Mouse (Mus musculus): ENCODE results near the gene Ccdc173.
"Not testable (repeated sequence)": the region's sequence is repeated elsewhere in the genome, so short reads cannot be mapped to it uniquely, and the experiment has no call there.

Ccdc173 gene

DNA sequence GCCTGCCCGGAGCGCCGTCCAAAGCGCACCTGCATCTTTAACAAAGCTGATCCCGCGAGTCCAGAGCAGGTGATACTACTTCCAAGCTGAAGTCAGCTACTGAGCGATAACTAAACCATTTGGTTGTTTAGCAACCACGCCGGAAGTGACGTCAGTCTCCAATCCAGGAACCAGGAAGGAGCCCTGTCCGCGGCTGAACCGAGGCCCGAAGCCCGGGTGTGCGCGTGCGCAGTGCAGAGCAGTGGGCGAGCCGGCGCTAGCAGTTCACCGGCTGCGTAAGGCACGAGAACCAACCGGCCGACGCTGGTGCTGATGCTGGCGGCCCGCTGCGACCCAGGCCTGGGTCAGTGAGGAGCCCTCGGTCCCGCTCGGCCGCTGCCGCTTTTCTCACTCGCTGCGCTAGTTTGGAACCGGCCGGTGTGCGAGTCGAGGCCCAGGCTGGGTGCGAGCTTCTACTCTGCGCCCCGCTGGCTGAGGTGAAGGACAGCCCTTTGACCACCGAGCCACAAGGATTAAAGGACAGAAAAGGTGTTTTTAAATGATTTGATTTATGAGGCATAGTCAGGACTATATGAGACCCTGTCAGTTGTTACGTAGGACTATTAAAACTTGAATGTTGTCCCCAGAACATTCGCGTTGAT, at the start of gene Ccdc173, which contains the start of gene Phospho2:
Gene Ccdc173 (minus strand): TSS at position 147 of the 641 bp plus-strand sequence.
Gene Phospho2 (plus strand): TSS at position 195 of the 641 bp plus-strand sequence.
- peak; percentile 88 to 97 for DNase-seq (ENCODE audit: low spot score in 2 of 2)

DNA sequence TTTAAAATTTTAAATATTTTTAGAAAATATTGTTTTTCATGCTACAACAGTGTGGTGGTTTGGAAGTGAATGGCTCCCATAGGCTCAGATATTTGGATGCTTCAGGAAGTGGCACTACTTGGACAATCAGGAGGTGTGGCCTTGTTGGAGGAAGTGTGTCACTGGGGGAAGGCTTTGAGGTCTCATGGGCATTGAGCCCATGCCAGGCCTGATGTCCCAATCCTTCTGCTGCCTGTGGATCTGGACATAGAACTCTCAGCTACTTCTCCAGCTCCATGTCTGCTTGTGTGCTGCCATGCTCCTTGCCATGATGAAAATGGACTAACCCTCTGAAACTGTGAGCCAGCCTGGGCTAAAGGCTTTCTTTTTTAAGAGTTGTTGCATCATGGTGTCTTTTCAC, 49.3 kb upstream of the Ccdc173 start:
- no peak for DNase-seq (ENCODE audit: low spot score in 2 of 2)

DNA sequence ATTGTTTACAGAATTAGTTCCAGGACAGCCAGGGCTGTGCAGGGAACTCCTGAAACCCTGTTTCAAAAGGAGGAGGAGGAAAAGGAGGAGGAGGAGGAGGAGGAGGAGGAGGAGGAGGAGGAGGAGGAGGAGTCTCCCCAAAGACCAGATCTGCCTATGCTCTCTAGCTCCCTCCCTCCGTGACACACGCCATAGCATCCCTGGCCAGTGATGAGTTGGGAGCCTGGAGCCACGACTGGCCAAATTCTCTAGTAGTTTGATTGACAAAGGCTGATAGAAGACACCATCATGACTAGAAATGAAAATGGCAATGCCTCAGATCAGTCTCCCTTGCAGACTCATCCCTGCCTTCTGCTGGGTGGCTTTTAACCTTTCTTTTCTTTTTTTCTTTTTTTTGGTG, 48.6 kb upstream of the Ccdc173 start:
- no peak for DNase-seq (ENCODE audit: low spot score in 2 of 2)

DNA sequence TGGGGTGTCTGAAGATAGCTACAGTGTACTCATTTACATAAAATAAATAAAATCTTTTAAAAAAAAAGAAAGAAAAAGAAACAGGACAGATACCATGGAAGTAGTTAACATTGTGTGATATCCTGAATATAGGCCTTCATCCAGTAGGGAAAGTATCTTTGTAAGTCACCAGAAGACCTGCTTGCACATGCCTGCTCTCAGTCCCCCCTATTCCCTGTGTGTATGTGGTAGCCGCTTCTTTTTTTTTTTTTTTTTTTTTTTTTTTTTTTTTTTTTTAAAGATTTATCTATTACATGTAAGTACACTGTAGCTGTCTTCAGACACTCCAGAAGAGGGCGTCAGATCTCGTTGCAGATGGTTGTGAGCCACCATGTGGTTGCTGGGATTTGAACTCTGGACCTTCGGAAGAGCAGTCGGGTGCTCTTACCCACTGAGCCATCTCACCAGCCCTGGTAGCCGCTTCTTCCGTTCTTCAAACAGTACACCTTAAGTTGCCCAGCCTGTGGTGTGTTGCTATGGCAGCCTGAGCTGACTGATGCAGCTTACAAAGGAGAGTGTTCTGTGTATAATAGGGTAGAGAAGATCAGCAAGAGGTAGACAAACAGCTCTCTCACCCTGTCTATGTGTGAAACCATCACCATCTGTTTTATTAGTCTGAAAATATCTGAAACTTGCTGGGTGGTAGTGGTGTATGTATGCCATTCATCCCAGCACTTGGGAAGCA, 48.0 kb upstream of the Ccdc173 start:
- DNase-seq (ENCODE audit: low spot score in 2 of 2), result no peak

DNA sequence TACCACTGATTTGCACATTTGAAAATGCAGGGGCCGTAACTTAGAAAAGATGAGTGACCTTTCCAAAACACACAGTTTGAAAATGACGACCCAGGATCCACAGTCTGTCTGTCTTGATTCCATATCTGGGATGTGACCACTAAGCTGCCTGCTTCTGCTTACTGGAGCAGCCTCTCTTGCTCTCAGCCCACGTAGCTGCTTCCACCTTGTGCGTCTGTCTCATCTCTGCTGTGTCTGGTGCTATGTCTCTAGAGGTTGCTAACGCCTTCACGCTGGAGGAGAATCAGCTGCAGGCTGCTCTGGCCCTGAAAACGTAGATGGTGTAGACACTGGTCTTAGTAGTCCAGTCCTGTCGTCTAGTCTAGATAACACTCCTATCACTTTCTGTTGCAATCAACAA, 40.7 kb upstream of the Ccdc173 start:
- DNase-seq (ENCODE audit: low spot score in 2 of 2), result no peak

DNA sequence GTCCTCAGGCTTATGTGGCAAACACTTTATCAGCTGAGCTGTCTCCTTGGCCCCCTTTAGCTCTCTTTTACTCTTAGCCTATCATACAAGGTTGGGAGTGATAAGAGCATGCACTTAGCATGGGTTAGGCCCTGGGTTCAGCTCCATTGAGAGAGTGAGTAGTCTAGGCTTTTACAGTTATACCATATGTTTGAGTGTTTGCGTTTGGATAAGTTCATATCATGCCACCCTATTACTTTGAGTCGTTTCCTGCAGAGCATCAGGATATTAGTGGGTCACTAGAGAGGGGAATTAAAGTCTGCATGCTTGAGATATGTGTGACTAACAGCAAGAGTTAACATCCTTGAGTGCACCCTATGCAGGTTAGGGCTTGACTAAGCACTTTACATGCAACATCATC, 40.3 kb upstream of the Ccdc173 start:
- DNase-seq (ENCODE audit: low spot score in 2 of 2), result no peak

DNA sequence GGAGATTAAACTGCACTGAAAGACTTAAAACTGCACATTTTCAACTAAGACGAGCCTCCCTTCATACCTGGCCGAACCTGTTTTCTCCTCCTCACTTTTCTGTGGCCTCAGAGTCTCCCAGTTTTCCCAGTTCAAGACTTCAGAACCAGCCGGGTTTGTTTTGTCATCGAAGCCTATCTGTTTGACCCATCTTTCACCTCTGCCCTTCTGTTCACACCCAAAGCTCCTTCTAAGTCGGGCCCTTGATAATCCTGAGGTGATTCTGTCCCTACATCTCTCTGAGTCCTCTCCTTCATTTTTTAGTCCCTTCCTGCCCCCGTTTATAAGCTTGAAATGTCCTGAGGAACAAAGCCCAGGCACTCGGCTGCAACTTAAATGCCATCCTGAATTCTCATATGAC, 38.7 kb upstream of the Ccdc173 start:
- DNase-seq (ENCODE audit: low spot score in 2 of 2), result peak in 1 of 2 experiments; percentile 5

DNA sequence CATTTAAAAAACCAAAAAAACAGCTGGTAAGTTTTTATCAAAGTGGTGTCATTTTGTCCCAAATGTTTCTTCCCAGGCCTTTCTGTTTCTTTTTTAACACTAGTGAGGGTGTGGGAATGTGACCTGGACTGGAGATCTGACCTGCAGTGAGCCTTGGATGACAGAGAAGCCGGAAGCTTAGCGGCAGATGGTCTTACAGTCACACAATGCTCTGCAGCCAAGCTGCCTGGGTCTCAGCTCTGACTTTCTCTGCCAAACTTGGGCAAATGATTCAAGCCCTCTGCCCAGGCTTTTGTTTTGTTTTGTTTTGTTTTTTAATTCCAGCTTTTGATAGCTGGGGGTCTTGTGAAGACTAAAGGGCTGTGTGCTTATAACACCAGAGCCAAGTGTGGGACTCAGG, 37.0 kb upstream of the Ccdc173 start:
- DNase-seq (ENCODE audit: low spot score in 2 of 2), result no peak

DNA sequence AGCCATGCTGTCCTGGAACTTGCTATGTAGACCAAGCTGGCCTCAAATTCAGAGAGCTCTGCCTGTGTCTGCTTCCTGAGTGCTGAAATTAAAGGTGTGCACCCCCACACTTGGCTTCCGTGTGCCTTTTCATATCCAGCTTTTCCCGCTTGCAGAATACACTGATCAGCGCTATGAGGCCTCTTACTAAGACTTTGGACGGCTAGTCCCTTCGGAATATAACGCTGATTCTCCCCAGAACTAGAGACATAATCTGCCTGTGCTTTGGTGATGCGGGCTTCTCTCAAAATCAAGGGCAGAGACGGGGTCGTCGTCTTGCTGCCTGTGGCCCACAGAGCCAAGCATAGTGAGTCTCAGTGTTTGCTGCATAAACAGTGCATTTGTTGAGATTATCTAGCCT, 36.5 kb upstream of the Ccdc173 start:
- no peak for DNase-seq (ENCODE audit: low spot score in 2 of 2)

DNA sequence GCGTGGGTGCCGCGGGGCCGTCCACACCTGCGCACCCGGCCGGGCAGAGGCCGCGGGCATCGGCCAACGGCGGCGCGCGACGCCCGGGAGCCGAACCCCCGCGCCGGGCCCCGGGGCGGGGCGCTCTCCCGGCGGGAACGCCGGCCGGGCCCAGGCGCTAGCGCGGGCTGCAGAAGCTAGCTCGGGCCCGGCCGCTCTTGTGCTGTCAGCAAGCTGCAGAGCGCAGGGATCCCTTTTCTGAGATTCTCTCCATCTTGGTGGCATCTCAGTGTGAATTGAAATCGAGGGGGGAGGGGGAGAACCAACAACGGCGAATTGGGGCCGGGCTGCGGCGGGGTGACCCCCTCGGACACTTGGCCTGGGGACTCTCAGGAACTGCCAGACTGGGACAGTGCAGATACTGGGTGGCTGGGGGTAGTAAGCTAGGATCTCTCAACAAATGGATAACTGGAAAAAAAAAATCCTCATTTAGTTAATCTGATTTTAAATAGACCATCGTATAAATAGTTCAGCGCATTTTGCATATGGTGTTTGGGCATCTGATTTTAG, 33.8 kb upstream of the Ccdc173 start:
- peak; percentile 2 to 35 for DNase-seq (ENCODE audit: low spot score in 2 of 2)

DNA sequence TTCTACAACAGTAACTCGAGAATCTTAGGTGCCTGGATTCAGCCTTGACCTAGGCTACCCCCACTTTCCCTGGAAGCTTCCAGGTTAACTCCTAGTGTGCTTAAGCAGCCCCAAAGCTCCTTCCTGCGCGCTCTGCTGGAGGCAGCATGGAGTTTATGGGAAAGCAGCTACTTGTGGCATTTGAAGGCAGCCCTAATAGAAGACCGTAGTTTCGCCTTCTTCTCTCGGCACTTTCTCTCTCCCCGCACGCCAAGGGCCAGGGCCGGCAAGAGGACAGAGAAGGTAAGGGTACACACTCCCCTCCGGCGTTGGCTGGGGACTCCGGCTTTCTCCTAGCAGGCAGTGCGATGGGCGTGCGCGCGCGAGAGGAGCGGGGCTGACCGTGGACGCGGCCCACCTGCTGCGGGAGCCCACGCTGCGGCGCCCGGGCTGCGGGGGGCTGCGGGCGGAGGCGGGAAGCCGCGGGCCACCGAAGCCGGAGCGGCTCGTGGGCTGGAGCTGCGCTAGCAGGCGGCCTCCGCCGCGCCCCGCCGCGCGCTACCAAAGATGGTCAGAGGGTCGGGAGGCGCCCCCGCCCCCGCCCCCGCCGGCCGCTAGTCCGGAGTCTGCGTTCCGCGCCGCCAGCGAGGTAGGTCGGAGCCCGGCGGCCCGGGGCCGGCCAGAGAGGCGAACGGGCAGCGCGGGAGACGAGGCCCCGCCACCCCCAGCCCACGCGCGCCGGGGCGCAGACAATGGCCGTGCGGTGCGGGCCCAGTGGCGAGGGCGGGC, 33.2 kb upstream of the Ccdc173 start:
- DNase-seq (ENCODE audit: low spot score in 2 of 2), result peak; percentile 1 to 63

DNA sequence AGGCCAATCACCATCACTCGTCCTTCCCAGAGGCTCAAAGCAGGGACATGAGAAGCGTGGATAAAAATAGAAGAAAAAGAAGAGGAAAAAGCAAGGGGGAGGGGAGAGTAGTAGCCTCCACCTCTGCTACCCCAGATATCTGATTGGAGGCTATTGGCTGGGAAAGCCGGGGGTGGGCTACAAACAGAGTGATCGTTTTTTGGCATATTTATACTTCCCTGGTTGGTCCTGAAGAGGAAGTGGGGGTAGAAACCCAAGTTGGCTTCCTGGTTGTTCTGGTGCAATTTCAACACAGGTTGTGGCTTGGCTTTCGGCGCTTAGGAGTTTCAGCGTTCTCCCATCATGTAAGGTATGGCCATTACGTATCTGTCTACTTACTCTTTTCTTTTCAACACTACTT, 32.3 kb upstream of the Ccdc173 start, which contains the start of gene Klhl23:
Gene Klhl23 (plus strand): TSS at position 234 of the 400 bp plus-strand sequence.
- DNase-seq (ENCODE audit: low spot score in 2 of 2), result no peak

DNA sequence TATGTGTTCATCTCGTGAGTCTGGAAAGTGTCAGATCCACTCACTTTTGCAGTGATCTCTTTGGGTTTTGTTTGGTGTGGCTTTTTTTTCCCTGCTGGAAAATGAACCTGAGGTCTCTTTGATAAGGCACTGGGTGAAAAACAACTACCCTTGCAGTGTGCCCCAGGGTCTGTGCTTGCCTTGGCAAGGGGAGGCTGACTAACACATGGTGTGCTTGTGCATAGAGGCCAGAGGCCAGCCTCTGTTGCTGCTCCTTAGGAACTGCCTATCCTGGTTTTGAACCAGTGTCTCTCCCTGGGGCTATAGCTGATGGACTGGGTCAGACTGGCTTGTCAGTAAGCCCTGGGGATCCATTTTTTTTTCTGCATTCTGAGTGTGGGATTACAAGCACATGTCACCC, 30.8 kb upstream of the Ccdc173 start:
- no peak for DNase-seq (ENCODE audit: low spot score in 2 of 2)

DNA sequence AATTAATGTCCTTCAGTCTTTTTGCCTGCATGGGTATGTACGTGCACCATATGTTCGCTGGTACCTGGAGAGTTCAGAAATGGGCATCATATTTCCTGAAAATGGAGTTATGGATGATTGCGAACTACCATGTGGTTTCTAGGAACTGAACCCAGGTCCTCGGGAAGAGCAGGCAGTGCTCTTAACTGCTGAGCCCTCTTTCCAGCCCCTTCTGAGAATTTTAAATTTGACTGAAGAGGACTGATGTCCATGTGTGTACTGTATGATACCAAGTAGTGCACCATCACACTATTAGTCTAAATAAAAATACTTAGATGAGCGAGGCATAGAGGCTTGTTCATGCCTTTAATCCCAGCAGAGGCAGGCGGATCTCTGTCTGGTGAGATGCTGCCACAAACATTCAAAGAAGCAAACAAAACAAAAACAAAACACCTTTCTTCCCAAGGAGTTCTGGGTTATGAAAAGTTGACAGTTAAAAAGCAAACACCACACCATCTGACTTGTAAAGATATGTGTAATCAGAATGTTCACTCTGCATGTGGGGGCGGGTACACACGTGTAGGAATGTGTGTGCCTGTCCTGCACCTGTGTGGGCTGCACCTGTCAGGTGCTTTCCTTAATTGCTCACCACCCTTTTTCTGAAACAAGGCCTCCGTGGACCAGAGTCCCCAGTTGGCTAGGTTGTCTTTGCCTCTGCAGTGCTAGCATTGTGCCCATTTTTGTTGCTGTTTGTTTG, 29.1 kb upstream of the Ccdc173 start:
- DNase-seq (ENCODE audit: low spot score in 2 of 2), result no peak

DNA sequence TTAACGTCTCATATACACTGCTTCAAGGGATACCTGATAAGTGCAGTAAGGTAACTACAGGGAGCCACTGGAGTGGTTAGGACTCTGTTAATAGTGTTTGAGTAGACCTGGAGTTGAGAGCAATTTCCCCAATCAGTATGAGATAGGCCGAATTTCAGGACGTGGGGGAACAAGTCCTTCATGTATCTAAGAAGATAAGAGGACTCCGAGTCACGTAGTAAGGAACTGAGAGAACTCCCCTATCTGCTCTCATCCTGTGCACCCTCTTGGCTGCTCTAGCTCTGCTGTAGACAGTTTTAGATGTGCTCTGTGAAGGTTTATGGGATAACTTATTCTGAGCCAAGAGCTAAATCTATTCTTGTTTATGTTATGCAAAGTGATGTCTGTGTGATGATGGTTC, 27.2 kb upstream of the Ccdc173 start:
- no peak for DNase-seq (ENCODE audit: low spot score in 2 of 2)

DNA sequence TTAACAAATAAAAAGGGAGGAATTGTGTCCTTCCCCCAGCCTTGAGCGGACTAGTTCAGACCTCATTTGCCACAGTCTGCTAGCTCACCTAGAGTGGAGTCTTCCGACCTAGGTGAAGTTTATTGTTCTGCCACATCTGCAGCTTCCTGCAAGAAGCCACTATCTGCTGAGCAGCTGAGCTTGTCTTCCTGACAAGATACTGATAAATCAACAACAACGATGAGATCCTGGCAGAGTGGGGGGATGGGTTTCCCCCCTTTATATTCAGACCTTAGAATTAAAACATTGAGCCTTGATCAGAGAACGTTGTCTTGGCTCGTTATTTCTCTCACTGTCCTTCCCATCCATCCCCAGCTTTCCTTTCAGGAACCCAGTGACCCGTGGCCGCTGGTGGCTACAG, 22.0 kb upstream of the Ccdc173 start:
- DNase-seq (ENCODE audit: low spot score in 2 of 2), result not testable (repeated sequence)

DNA sequence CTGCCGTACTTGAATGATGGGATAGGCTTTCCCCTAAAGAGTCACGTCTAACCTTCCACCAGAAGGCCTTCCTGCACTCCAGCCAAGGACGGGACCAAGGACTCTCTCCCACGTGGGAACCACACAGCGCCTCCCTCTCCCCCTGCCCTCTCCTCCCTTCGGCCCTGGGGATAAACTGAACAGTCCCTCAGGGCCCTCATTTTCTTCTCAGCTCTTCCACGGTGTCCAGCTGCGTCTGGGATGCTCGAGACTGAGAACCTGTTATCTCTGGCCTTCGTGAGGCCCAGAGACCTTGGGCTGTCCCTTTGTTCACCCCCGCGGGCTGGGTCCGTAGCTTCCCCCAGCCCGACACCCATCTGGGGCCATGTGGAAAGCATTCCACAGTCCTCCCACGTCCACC, 20.8 kb upstream of the Ccdc173 start:
- DNase-seq (ENCODE audit: low spot score in 2 of 2), result no peak

DNA sequence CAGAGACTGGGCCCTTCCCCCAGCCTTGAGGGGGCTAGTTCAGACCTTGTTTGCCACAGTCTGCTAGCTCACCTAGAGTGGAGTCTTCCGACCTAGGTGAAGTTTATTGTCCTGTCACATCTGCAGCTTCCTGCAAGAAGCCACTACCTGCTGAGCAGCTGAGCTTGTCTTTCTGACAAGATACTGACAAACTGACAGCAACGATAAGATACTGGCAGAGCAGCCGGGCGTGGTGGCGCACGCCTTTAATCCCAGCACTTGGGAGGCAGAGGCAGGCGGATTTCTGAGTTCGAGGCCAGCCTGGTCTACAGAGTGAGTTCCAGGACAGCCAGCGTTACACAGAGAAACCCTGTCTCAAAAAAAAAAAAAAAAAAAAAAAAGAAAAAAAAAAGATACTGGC, 15.3 kb upstream of the Ccdc173 start:
- not testable (repeated sequence) for DNase-seq (ENCODE audit: low spot score in 2 of 2)

DNA sequence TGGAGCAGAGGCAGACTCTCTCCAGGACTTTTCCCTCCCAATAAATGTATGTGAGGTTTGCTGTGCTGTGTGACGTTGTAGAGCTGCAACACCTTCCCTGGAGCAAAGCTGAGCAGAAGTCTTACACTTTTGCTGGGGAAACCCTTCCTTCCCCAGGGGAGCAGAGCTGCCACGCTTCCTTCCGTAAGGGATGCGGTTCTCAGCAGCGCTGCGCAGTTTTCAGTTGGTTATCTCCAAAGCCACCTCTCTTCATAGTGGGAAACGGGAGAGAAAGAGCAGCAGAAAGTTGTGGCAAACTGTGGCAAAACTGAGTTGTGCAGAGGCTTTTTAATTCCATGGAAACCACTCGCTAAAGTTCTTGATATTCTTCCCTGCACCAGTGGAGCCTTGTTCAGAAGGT, 14.4 kb upstream of the Ccdc173 start:
- DNase-seq (ENCODE audit: low spot score in 2 of 2), result no peak

DNA sequence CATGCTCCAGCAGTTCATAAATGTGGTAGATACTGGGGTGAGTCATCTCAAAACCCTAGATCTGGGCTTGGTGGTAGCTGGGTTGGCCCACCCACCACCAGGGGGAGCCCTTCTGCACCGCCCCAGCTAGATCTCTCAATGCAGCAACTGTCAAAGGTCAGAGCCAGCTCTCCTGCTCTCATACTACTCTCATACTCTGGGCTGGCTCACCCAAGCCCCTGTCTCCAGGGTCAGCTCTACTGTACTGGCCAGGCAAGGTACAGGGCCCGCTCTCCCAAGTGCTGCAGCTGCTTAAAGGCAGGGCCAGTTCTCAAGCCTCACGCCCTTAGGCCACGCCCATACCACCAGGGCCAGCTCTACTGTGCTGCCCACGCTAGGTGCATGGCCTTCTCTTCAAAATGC, 13.5 kb upstream of the Ccdc173 start:
- peak; percentile 49 to 55 for DNase-seq (ENCODE audit: low spot score in 2 of 2)

DNA sequence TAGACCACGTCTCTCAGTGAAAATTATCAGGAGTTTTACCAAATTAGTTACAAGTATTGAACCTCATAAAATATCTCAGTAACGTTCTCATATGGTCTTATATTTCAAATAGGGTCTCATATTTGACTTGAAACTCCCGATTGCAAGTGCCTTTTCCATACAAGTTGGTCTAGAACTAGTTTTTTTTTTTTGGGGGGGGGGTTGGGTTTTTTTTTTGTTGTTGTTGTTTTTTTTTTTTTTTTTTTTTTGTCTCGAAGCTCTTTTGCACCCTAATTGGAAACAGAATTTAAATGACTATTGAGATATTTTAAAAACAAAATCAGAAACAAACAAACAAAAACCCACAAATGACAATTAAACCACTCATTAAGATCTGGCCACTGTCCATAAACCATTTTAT, 1.3 kb upstream of the Ccdc173 start:
- no peak for DNase-seq (ENCODE audit: low spot score in 2 of 2)

DNA sequence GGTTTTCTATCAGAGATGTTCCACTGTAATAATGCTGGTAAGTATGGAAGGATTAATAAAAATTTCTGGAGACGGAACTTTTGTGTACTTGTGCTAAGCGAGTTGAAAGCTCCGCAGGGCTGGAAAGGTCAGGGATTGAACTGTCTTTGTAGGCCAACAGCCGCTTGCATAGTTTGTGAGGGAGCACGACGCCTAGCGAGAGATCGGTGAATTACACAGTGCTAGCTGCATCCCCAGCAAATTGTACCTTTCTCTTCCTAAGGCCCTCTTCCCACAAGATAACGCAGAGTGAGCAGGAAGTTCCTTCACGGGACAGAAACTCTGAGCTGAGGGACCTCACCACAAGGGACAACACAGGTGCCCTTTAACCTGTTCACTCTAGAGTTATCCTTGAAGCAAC, 910 bp upstream of the Ccdc173 start:
- peak; percentile 68 to 80 for DNase-seq (ENCODE audit: low spot score in 2 of 2)

Measured in urinary bladder, adult 18-20 months (tissue).